Mouse (Mus musculus): ENCODE measurements around the gene Tmc6. TPM values are rescaled to one million over a fixed set of nuclear protein-coding genes. Genes with fewer than 3 reads are reported as not detected.

Tmc6 gene
- 267 TPM for total RNA-seq (2023)

GRCm38 (mm10) chr11:117781993-117782704, at the start of gene Tmc6, which contains the start of gene Tmc8:
Gene Tmc6, minus strand, starts transcription at chr11:117782198.
Gene Tmc8, plus strand, starts transcription at chr11:117782076.

GRCm38 (mm10) chr11:117825333-117826101, 43.5 kb upstream of the Tmc6 start, which contains the start of the genes Afmid and Tk1:
Gene Afmid, plus strand, starts transcription at chr11:117825924.
Gene Tk1, minus strand, starts transcription at chr11:117826092.

GRCm38 (mm10) chr11:117809407-117810311, 27.7 kb upstream of the Tmc6 start, which contains the start of the genes Gm20708 and Syngr2:
Gene Gm20708, plus strand, starts transcription at chr11:117809668.
Gene Syngr2, plus strand, starts transcription at chr11:117809668.

DNA sequence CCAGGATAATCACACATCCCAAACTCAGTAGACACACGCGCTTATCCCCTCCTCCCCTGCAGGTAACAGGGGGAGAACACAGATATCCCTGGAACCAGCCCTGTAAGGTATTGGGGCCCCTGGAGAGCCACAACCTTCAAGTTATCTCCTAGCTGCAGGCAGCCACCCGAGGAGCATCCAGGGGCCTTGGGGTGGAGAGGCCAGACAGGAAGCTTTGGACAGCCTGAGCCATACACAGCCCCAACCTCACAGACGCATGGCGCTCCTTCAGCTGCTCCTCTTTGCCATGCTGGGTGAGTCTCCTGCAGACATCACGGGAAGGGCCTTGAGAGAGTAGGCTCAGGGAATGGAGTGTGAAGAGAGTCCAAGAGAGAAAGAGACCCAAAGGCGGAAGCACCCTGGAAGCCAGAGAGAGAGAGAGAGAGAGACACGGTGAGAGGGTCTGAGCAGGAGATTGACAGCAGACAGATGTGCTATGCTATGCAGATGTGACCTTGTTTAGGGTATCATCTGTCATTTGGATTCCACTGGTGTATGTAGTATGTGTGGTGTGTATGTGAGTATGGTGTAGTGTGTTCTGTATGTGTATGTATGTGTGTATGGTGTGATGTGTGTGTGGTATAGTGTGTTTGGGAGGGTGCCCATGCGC, 15.6 kb upstream of the Tmc6 start, which contains the start of gene 6030468B19Rik:
Gene 6030468B19Rik, plus strand, starts transcription at position 150 of the 649 bp plus-strand sequence.

Other genes starting within 250 kb of the Tmc6 start
- gene Tnrc6c, start 127.9 kb downstream of the Tmc6 start, total RNA-seq (2023): 104 TPM
- 90.9 TPM for gene Tmc8, start 122 bp downstream of the Tmc6 start, total RNA-seq (2023)
- gene 6030468B19Rik, start 15.5 kb upstream of the Tmc6 start, total RNA-seq (2023): not detected
- gene Gm20708, start 27.5 kb upstream of the Tmc6 start, total RNA-seq (2023): 7.7 TPM
- gene Syngr2, start 27.5 kb upstream of the Tmc6 start, total RNA-seq (2023): 53.5 TPM
- gene Afmid, start 43.7 kb upstream of the Tmc6 start, total RNA-seq (2023): 13.2 TPM
- 1.4 TPM for gene Tk1, start 43.9 kb upstream of the Tmc6 start, total RNA-seq (2023)
- gene Birc5, start 67.1 kb upstream of the Tmc6 start, total RNA-seq (2023): 1.6 TPM
- not detected for gene Tmem235, start 78.6 kb upstream of the Tmc6 start, total RNA-seq (2023)
- 13.3 TPM for gene Tha1, start 91.3 kb upstream of the Tmc6 start, total RNA-seq (2023)
- 94.0 TPM for gene Socs3, start 187.8 kb upstream of the Tmc6 start, total RNA-seq (2023)
- 49.5 TPM for gene Pgs1, start 204.1 kb upstream of the Tmc6 start, total RNA-seq (2023)